Mouse (Mus musculus) heart, embryonic 14.5 days (tissue): ENCODE results near the gene BC025920. TPM values are rescaled to one million over a fixed set of nuclear protein-coding genes. Genes with fewer than 3 reads are reported as not detected.

Experiments used
- ATAC-seq: fragments of 200-750 bp; cut with Nextera tagmentation; 2 replicates; pipeline ENCODE4 v1.8.0; 2017; ENCODE audit warnings: low read depth, moderate TSS enrichment; ENCODE audit not compliant: insufficient number of reproducible peaks, insufficient read depth, low FRiP score
- H3K27ac ChIP-seq, 2 experiments: fragments of 200-500 bp in 1 of 2; fragments of 300-500 bp in 1 of 2; sonication (generic) in 1 of 2; replicated peaks in 1 of 2; 2 replicates each; pipeline ENCODE4 v1.5.1; 2012 to 2014; ENCODE audit warnings: low read depth in 2 of 2, low read length in 2 of 2, control low read depth in 1 of 2, mild to moderate bottlenecking in 1 of 2, mixed read lengths in 1 of 2; ENCODE audit not compliant: control insufficient read depth in 1 of 2, insufficient read depth in 1 of 2
- H3K27me3 ChIP-seq: fragments of 300-500 bp; sonication (generic); 2 replicates; pipeline ENCODE4 v1.6.1; 2014; ENCODE audit warnings: mild to moderate bottlenecking, low read length, control low read depth; ENCODE audit not compliant: control insufficient read depth, insufficient read depth
- H3K36me3 ChIP-seq: fragments of 300-500 bp; sonication (generic); 2 replicates; pipeline ENCODE4 v1.6.1; 2014; ENCODE audit warnings: mild to moderate bottlenecking, control low read depth, low read length, mixed read lengths; ENCODE audit not compliant: control insufficient read depth, insufficient read depth
- H3K4me1 ChIP-seq, 2 experiments: fragments of 200-500 bp in 1 of 2; fragments of 300-500 bp in 1 of 2; sonication (generic) in 1 of 2; 2 replicates each; pipeline ENCODE4 v1.6.1; 2012 to 2014; ENCODE audit warnings: low read length in 2 of 2, control low read depth in 1 of 2, mixed read lengths in 1 of 2; ENCODE audit not compliant: control insufficient read depth in 2 of 2, insufficient read depth in 2 of 2
- H3K4me2 ChIP-seq: fragments of 300-500 bp; sonication (generic); 2 replicates; pipeline ENCODE4 v1.6.1; 2014; ENCODE audit warnings: mild to moderate bottlenecking, low read length
- H3K4me3 ChIP-seq, 2 experiments: fragments of 200-500 bp in 1 of 2; fragments of 300-500 bp in 1 of 2; sonication (generic) in 1 of 2; 2 replicates each; pipeline ENCODE4 v1.5.1; 2012 to 2014; ENCODE audit warnings: low read length in 2 of 2, mild to moderate bottlenecking in 2 of 2, control low read depth in 1 of 2, low read depth in 1 of 2, moderate library complexity in 1 of 2; ENCODE audit not compliant: control insufficient read depth in 1 of 2, insufficient read depth in 1 of 2
- H3K9ac ChIP-seq: fragments of 300-500 bp; sonication (generic); 2 replicates; pipeline ENCODE4 v1.6.1; 2014; ENCODE audit warnings: mild to moderate bottlenecking, low read length
- H3K9me3 ChIP-seq: fragments of 300-500 bp; sonication (generic); 2 replicates; pipeline ENCODE4 v1.6.1; 2016; ENCODE audit warnings: low read length, control low read depth; ENCODE audit not compliant: control insufficient read depth
- WGBS: fragments of 180-500 bp; shearing (Covaris S2); extraction: QIAGEN DNeasy Blood & Tissue Kit; methylation state at CpG from one replicate; pipeline ENCODE4 v1.1.7; 2014; 5-methylcytosine and 5-hydroxymethylcytosine counted together
- polyA plus RNA-seq: library from polyadenylated mRNA; unstranded; fragments of >200 nt; fragmentation: Nextera tagmentation; extraction: Ambion mirVana; gene quantifications from 2 replicates; pipeline ENCODE4 v1.2.1, GENCODE M21; 2014

Gene BC025920
- polyA plus RNA-seq, 1 experiment from 2014 or later, result 0.35 TPM

DNA sequence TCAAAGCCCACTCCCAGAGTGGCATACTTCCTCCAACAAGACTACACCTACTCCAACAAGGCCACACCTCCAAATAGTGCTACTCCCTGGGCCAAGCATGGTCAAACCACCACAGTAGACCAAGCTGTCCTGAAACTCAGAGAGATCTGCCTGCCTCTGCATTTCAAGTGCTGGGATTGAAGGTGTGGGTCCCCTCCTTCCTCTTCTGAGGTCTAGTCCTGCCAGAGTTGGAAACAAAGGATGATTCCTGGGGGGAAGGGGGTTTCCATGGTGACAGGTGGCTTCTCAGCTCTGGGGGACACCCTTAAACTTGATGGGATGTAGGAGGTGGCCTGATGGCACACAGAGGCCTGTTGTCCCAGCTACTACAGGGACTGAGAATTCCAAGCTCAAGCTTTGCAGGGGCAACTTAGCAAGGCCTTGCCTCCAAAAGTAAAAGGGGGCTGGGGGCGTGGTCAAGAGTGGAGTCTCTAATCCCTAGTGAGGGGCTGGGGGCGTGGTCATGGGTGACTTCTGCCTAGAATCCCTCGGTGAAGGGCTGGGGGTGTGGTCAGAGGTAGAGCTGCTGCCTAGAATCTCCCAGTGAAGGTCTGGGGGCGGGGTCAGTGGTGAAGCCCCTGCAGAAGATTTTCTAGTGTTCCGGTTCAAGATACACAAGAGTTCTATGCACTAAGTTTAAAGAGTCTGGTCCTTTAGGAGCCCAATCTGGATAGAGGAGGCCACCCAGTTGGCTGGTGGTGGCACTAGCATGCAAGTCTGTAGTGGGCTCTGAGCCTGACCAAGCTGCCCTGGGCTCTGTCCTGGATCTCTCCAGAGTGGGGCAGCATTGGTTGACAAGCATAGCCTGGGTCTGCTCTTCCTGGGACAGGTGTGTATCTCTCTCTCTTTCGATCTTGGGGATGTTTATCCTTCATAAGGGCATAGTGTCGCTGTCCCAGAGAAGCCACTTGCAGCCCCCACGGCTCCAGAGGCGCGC, 31.7 kb upstream of the BC025920 start, which contains the start of gene Tle2:
TSS of gene Tle2 (plus strand) at position 481 of the 976 bp plus-strand sequence.
- Histone ChIP-seq H3K36me3 (0 out of 2 replicates have a peak, but pooled peaks cover 7% of the 10 kb centered on the region), H3K27me3 (no peaks in the 10 kb centered on the region), H3K4me2 (peak within 1 kb of the TSS; percentile 88), H3K9ac (peak within 1 kb of the TSS; percentile 86), H3K4me1 (peaks cover 29 to 31% of the 10 kb centered on the region in 2 experiments), H3K9me3 (no peaks in the 10 kb centered on the region), H3K27ac (peak within 1 kb of the TSS in 1 of 2 experiments; percentile 48; a peak in 1 of 4 replicates), H3K4me3 (peak within 1 kb of the TSS; percentile 66 to 74)
- ATAC-seq, result no peak
- WGBS, result 22% methylated on average over 10 of the region's 10 CpGs

DNA sequence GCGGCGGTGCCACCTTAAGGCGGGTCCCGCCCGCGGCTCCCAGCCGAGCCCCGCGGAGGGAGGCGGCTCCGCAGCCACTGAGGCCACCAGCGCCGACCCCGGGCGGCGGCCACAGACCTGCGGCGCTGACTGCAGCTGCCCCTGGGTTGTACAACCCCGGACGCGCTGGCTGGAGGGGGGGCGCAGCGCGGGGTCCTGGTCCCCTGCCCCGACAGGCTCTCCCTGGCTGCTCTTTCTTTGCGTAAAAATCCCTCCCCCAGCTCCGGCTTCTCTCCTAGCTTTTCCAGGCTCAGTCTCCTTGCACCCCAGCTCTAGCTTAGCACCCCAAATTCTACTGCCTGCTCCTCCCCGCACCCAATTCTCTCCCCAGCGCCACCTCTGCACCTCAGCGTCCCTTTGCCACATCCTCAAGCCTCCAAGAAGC, 30.9 kb upstream of the BC025920 start:
- peak overlapping the region in 1 of 2 experiments; percentile 48; a peak in 1 of 4 replicates for H3K27ac ChIP-seq
- H3K4me1 ChIP-seq, result peaks cover 21 to 23% of the 10 kb centered on the region in 2 experiments
- H3K27me3 ChIP-seq, result 0 out of 2 replicates have a peak, but pooled peaks cover 3% of the 10 kb centered on the region
- WGBS, result 0% methylated on average over 28 of the region's 30 CpGs
- no peaks in the 10 kb centered on the region for H3K9me3 ChIP-seq
- ATAC-seq, result no peak
- H3K9ac ChIP-seq, result peak overlapping the region; percentile 86
- peak overlapping the region; percentile 88 for H3K4me2 ChIP-seq
- H3K4me3 ChIP-seq, result peak overlapping the region; percentile 66 to 74
- H3K36me3 ChIP-seq, result 0 out of 2 replicates have a peak, but pooled peaks cover 7% of the 10 kb centered on the region

DNA sequence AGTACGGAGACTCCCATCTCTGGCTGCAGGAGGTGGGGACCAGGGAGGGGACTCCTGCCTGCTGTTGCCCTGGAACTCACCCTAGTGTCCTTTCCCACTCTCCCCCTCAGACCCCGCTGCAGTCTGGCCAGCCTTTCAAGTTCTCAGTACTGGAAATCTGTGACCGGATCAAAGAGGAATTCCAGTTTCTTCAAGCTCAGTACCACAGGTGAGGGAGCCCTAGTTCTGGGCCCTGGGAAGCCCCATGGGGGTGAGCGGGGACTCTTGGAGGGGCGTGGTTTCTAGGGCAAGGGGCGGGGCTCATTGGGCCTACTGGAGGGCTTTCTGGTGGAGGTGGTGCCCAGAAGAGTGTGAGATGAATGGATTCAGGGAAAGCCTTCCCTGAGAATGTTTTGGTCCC, 30.4 kb upstream of the BC025920 start:
- H3K4me3 ChIP-seq, result peak overlapping the region; percentile 66 to 74
- 3% methylated on average over 6 of the region's 6 CpGs for WGBS
- peak overlapping the region; percentile 86 for H3K9ac ChIP-seq
- H3K27me3 ChIP-seq, result 0 out of 2 replicates have a peak, but pooled peaks cover 3% of the 10 kb centered on the region
- peaks cover 21 to 22% of the 10 kb centered on the region in 2 experiments for H3K4me1 ChIP-seq
- peak overlapping the region; percentile 88 for H3K4me2 ChIP-seq
- peaks cover 8% of the 10 kb centered on the region; the same call in 1 of the 2 replicates for H3K36me3 ChIP-seq
- ATAC-seq, result no peak
- H3K9me3 ChIP-seq, result no peaks in the 10 kb centered on the region
- H3K27ac ChIP-seq, result peak overlapping the region in 1 of 2 experiments; percentile 48; a peak in 1 of 4 replicates

DNA sequence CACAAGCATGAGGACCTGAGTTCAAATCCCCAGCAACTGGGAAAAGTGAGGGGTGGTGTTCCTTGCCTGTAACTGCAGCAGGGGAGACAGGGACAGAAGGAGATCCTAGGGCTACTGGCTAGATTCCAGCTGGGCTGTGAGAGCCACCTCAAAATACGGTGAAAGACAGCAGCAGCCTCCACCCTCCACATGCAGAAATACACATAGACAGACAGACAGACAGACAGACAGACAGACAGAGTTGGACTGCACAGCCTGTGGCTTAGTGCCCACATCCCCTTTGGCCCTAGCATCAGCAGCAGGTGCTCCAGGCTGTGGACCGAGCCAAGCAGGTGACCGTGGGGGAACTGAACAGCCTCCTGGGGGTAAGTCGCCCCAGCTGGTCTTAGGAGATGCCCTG, 26.1 kb upstream of the BC025920 start:
- Histone ChIP-seq H3K27ac (no peak overlapping the region), H3K4me3 (no peak overlapping the region), H3K4me1 (peaks cover 9% of the 10 kb centered on the region in 2 experiments; a peak in 2 of 4 replicates), H3K4me2 (no peak overlapping the region), H3K9ac (no peak overlapping the region), H3K9me3 (no peaks in the 10 kb centered on the region), H3K36me3 (peaks cover 37% of the 10 kb centered on the region; the same call in 1 of the 2 replicates), H3K27me3 (0 out of 2 replicates have a peak, but pooled peaks cover 7% of the 10 kb centered on the region)
- 65% methylated on average over 4 of the region's 4 CpGs for WGBS
- no peak for ATAC-seq

DNA sequence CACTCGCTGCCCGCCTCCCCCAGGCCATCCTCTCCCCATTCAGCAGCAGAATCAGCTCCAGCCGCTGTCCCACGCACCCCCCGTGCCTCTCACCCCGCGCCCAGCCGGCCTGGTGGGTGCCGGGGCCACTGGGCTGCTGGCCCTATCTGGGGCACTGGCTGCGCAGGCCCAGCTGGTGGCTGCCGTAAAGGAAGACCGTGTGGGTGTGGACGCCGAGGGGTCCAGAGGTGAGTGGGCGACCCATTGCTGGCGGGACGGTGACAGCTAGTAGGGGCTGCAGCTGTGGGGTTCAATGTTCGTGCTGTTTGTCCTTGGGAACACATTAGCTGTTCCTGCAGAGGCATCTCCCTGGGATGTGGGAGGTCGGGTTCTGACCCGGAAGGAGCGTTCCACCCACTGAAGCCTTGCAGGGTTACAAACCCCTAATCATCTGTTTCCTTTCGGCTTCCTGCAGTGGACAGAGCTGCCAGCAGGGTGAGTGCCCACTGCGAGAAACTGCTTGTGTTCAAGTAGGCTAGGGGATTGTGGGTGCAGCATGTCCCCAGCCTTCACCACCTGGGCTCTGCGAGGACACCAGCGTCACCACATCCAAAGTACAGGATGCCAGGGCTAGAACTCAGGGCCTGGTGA, 25.5 kb upstream of the BC025920 start:
- no peak overlapping the region for H3K27ac ChIP-seq
- peaks cover 43% of the 10 kb centered on the region for H3K36me3 ChIP-seq
- no peaks in the 10 kb centered on the region for H3K9me3 ChIP-seq
- H3K9ac ChIP-seq, result no peak overlapping the region
- H3K4me1 ChIP-seq, result peaks cover 7% of the 10 kb centered on the region in 2 experiments; a peak in 2 of 4 replicates
- ATAC-seq, result no peak
- no peak overlapping the region for H3K4me2 ChIP-seq
- 0 out of 2 replicates have a peak, but pooled peaks cover 7% of the 10 kb centered on the region for H3K27me3 ChIP-seq
- no peak overlapping the region for H3K4me3 ChIP-seq
- 49% methylated on average over 25 of the region's 25 CpGs for WGBS

DNA sequence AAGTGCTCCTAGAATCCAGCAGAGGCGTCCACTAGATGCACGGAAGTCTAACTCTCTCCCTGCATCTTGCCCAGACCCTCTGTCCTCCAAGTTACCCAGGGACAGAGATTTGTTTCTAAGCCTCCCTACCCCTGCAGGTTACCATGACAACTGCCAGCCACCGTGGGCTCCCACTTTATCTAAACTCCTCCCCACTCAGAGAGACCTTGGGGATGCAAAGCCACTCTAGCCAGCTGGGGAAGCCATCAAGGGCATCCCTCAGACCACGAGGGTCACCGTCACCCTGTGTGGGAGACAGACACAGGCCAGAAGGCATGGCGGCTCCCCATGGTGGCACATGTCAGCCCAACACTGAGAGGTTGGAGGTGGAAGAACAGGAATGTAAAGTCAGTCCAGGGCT, 22.7 kb upstream of the BC025920 start:
- Histone ChIP-seq H3K36me3 (peaks cover 64% of the 10 kb centered on the region), H3K4me1 (peaks cover 3 to 4% of the 10 kb centered on the region in 2 experiments; a peak in 1 of 4 replicates), H3K9me3 (no peaks in the 10 kb centered on the region), H3K9ac (no peak overlapping the region), H3K27me3 (0 out of 2 replicates have a peak, but pooled peaks cover 7% of the 10 kb centered on the region), H3K4me2 (no peak overlapping the region), H3K27ac (no peak overlapping the region), H3K4me3 (no peak overlapping the region)
- WGBS, result 51% methylated on average over 6 of the region's 6 CpGs
- ATAC-seq, result no peak

DNA sequence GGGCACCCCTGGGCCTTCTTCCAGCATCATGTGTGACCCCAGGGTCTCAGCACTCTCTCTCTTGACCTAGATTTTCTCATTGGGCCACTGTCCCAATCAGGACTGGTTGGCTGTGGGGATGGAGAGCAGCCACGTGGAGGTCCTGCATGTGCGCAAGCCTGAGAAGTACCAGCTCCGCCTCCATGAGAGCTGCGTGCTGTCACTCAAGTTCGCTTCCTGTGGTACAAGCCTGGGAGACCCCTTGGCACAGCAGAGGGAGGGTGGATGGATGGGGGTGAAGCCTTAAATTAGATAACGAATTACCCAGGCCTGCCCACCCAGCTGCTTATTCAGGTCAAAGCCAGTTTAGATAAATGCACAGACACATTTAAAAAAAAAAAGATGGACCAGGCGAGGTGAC, 17.3 kb upstream of the BC025920 start:
- no peak overlapping the region for H3K4me3 ChIP-seq
- H3K9me3 ChIP-seq, result no peaks in the 10 kb centered on the region
- H3K27ac ChIP-seq, result no peak overlapping the region
- H3K4me1 ChIP-seq, result no peaks in the 10 kb centered on the region
- peaks cover 65% of the 10 kb centered on the region for H3K36me3 ChIP-seq
- H3K9ac ChIP-seq, result no peak overlapping the region
- no peak for ATAC-seq
- H3K27me3 ChIP-seq, result no peaks in the 10 kb centered on the region
- no peak overlapping the region for H3K4me2 ChIP-seq
- 69% methylated on average over 7 of the region's 7 CpGs for WGBS
